Mouse (Mus musculus) heart, embryonic 13.5 days (tissue): ENCODE data around the gene Ankrd34a. TPM values are rescaled to one million over a fixed set of nuclear protein-coding genes. Genes with fewer than 3 reads are reported as not detected.
A peak's percentile ranks its signal among the peaks of the same experiment; 100 is the strongest.
"Not testable (repeated sequence)": the region's sequence is repeated elsewhere in the genome, so short reads cannot be mapped to it uniquely, and the experiment has no call there.

Experiments used
- ATAC-seq: fragments of 200-750 bp; cut with Nextera tagmentation; 2 replicates; pipeline ENCODE4 v1.8.0; 2017; ENCODE audit warnings: moderate TSS enrichment; ENCODE audit not compliant: insufficient number of reproducible peaks, low FRiP score, low TSS enrichment; ENCODE audit errors: extremely low read depth
- H3K27ac ChIP-seq: fragments of 300-500 bp; sonication (generic); replicated peaks from 2 replicates; pipeline ENCODE4 v1.5.1; 2015; ENCODE audit warnings: moderate library complexity, mild to moderate bottlenecking, inconsistent platforms
- H3K27me3 ChIP-seq: fragments of 300-500 bp; sonication (generic); replicated peaks from 2 replicates; pipeline ENCODE4 v1.6.1; 2015; ENCODE audit warnings: mild to moderate bottlenecking, inconsistent platforms
- H3K36me3 ChIP-seq: fragments of 300-500 bp; sonication (generic); 2 replicates; pipeline ENCODE4 v1.6.1; 2015; ENCODE audit warnings: mild to moderate bottlenecking, inconsistent platforms
- H3K4me1 ChIP-seq: fragments of 300-500 bp; sonication (generic); 2 replicates; pipeline ENCODE4 v1.6.1; 2015; ENCODE audit warnings: inconsistent platforms
- H3K4me2 ChIP-seq: fragments of 300-500 bp; sonication (generic); 2 replicates; pipeline ENCODE4 v1.6.1; 2015; ENCODE audit warnings: inconsistent platforms, mild to moderate bottlenecking, moderate library complexity
- H3K4me3 ChIP-seq: fragments of 300-500 bp; sonication (generic); 2 replicates; pipeline ENCODE4 v1.5.1; 2015; ENCODE audit warnings: moderate library complexity, mild to moderate bottlenecking, inconsistent platforms
- H3K9ac ChIP-seq: fragments of 300-500 bp; sonication (generic); 2 replicates; pipeline ENCODE4 v1.6.1; 2015; ENCODE audit warnings: inconsistent platforms, mild to moderate bottlenecking, moderate library complexity
- H3K9me3 ChIP-seq: fragments of 300-500 bp; sonication (generic); 2 replicates; pipeline ENCODE4 v1.6.1; 2016; ENCODE audit warnings: inconsistent platforms
- WGBS: fragments of 180-500 bp; shearing (Covaris S2); methylation state at CpG from one replicate; pipeline ENCODE4 v1.1.7; 2015; ENCODE audit warnings: mixed read lengths; 5-methylcytosine and 5-hydroxymethylcytosine counted together
- polyA plus RNA-seq: library from polyadenylated mRNA; unstranded; fragments of >200 nt; fragmentation: Nextera tagmentation; extraction: Ambion mirVana; gene quantifications from 2 replicates; pipeline ENCODE4 v1.2.1, GENCODE M21; 2015

The Ankrd34a gene
- polyA plus RNA-seq, 1 experiment from 2014 or later: 6.5 TPM

GRCm38 (mm10) chr3:96599069-96599393, 2.6 kb downstream of the Ankrd34a start:
- ATAC-seq: no peak
- no peak overlapping the region for H3K27ac ChIP-seq
- H3K27me3 ChIP-seq: no peaks in the 10 kb centered on the region
- H3K4me2 ChIP-seq: peak overlapping the region; percentile 77
- peak overlapping the region; percentile 63; the same call in 1 of the 2 replicates for H3K4me3 ChIP-seq
- peaks cover 66% of the 10 kb centered on the region for H3K4me1 ChIP-seq
- H3K9me3 ChIP-seq: no peaks in the 10 kb centered on the region
- H3K9ac ChIP-seq: no peak overlapping the region
- 66% methylated on average over 8 of the region's 8 CpGs for WGBS
- H3K36me3 ChIP-seq: peaks cover 13% of the 10 kb centered on the region

- Histone ChIP-seq H3K4me1 (peaks cover 70% of the 10 kb centered on the region), H3K36me3 (peaks cover 17% of the 10 kb centered on the region), H3K4me3 (peak overlapping the region; percentile 63; the same call in 1 of the 2 replicates), H3K27me3 (no peaks in the 10 kb centered on the region), H3K9me3 (no peaks in the 10 kb centered on the region), H3K27ac (no peak overlapping the region), H3K9ac (no peak overlapping the region), H3K4me2 (peak overlapping the region; percentile 77; the same call in 1 of the 2 replicates)
- 82% methylated on average over 3 of the region's 3 CpGs for WGBS
- ATAC-seq: no peak
Measured at GRCm38 (mm10) chr3:96599411-96599810, 3.0 kb downstream of the Ankrd34a start.

- peak; percentile 69 for ATAC-seq
- peak within 1 kb of the TSS; percentile 99 for H3K27ac ChIP-seq
- peaks cover 74% of the 10 kb centered on the region for H3K4me1 ChIP-seq
- peaks cover 18% of the 10 kb centered on the region for H3K36me3 ChIP-seq
- H3K9me3 ChIP-seq: no peaks in the 10 kb centered on the region
- no peaks in the 10 kb centered on the region for H3K27me3 ChIP-seq
- peak within 1 kb of the TSS; percentile 97 for H3K9ac ChIP-seq
- H3K4me2 ChIP-seq: peak within 1 kb of the TSS; percentile 72
- WGBS: under 1% methylated on average over 27 of the region's 27 CpGs
- peak within 1 kb of the TSS; percentile 83 for H3K4me3 ChIP-seq
Measured at GRCm38 (mm10) chr3:96600639-96601250, 4.3 kb downstream of the Ankrd34a start, which contains the start of gene Lix1l. Gene Lix1l (plus strand): TSS chr3:96601149.

GRCm38 (mm10) chr3:96601251-96601787, 4.9 kb downstream of the Ankrd34a start:
- peak overlapping the region; percentile 72 for H3K4me2 ChIP-seq

GRCm38 (mm10) chr3:96601941-96602703, 5.7 kb downstream of the Ankrd34a start:
- H3K9me3 ChIP-seq: no peaks in the 10 kb centered on the region
- peak overlapping the region; percentile 99 for H3K27ac ChIP-seq
- H3K4me2 ChIP-seq: peak overlapping the region; percentile 72
- no peaks in the 10 kb centered on the region for H3K27me3 ChIP-seq
- peaks cover 65% of the 10 kb centered on the region for H3K4me1 ChIP-seq
- 26% methylated on average over 10 of the region's 10 CpGs for WGBS
- H3K4me3 ChIP-seq: peak overlapping the region; percentile 83
- H3K36me3 ChIP-seq: peaks cover 26% of the 10 kb centered on the region
- peak overlapping the region; percentile 97 for H3K9ac ChIP-seq
- ATAC-seq: no peak

More at GRCm38 (mm10) chr3:96601251-96601787, 4.9 kb downstream of the Ankrd34a start:
- peak overlapping the region; percentile 97 for H3K9ac ChIP-seq
- H3K27ac ChIP-seq: peak overlapping the region; percentile 99
- H3K4me3 ChIP-seq: peak overlapping the region; percentile 83
- H3K36me3 ChIP-seq: peaks cover 21% of the 10 kb centered on the region
- no peaks in the 10 kb centered on the region for H3K27me3 ChIP-seq
- ATAC-seq: peak; percentile 33
- H3K4me1 ChIP-seq: peaks cover 72% of the 10 kb centered on the region
- no peaks in the 10 kb centered on the region for H3K9me3 ChIP-seq
- WGBS: under 1% methylated on average over 30 of the region's 40 CpGs

- WGBS: 50% methylated on average over 5 of the region's 5 CpGs
- Histone ChIP-seq H3K9me3 (no peaks in the 10 kb centered on the region), H3K27me3 (no peaks in the 10 kb centered on the region), H3K9ac (peak overlapping the region; percentile 97), H3K36me3 (peaks cover 30% of the 10 kb centered on the region), H3K4me1 (peaks cover 63% of the 10 kb centered on the region), H3K4me2 (peak overlapping the region; percentile 72), H3K27ac (peak overlapping the region; percentile 99), H3K4me3 (peak overlapping the region; percentile 83)
- ATAC-seq: no peak
Measured at GRCm38 (mm10) chr3:96602704-96603084, 6.3 kb downstream of the Ankrd34a start.

GRCm38 (mm10) chr3:96603311-96603710, 6.9 kb downstream of the Ankrd34a start:
- Histone ChIP-seq H3K4me2 (peak overlapping the region; percentile 72), H3K27ac (peak overlapping the region; percentile 99), H3K9ac (peak overlapping the region; percentile 97), H3K27me3 (no peaks in the 10 kb centered on the region), H3K4me1 (peaks cover 61% of the 10 kb centered on the region), H3K9me3 (no peaks in the 10 kb centered on the region), H3K4me3 (peak overlapping the region; percentile 83), H3K36me3 (peaks cover 37% of the 10 kb centered on the region)
- 68% methylated on average over 5 of the region's 5 CpGs for WGBS
- ATAC-seq: no peak

GRCm38 (mm10) chr3:96606007-96606406, 9.6 kb downstream of the Ankrd34a start:
- peaks cover 43% of the 10 kb centered on the region for H3K36me3 ChIP-seq
- H3K9ac ChIP-seq, H3K4me2 ChIP-seq, H3K4me3 ChIP-seq, H3K27ac ChIP-seq, ATAC-seq, H3K9me3 ChIP-seq, H3K27me3 ChIP-seq: not testable (repeated sequence)
- WGBS: 86% methylated on average over 4 of the region's 4 CpGs
- H3K4me1 ChIP-seq: peaks cover 56% of the 10 kb centered on the region

GRCm38 (mm10) chr3:96606618-96607017, 10.2 kb downstream of the Ankrd34a start:
- Histone ChIP-seq H3K27ac (no peak overlapping the region), H3K27me3 (no peaks in the 10 kb centered on the region), H3K9ac (no peak overlapping the region), H3K4me2 (no peak overlapping the region), H3K36me3 (peaks cover 43% of the 10 kb centered on the region), H3K9me3 (no peaks in the 10 kb centered on the region), H3K4me3 (no peak overlapping the region), H3K4me1 (peaks cover 56% of the 10 kb centered on the region)
- 80% methylated on average over 4 of the region's 4 CpGs for WGBS
- ATAC-seq: no peak

GRCm38 (mm10) chr3:96617941-96618340, 21.5 kb downstream of the Ankrd34a start:
- H3K36me3 ChIP-seq: peaks cover 80% of the 10 kb centered on the region
- 88% methylated on average over 3 of the region's 3 CpGs for WGBS
- no peak overlapping the region for H3K4me3 ChIP-seq

GRCm38 (mm10) chr3:96623201-96623600, 26.8 kb downstream of the Ankrd34a start:
- Histone ChIP-seq H3K4me2 (no peak overlapping the region), H3K9ac (no peak overlapping the region), H3K9me3 (no peaks in the 10 kb centered on the region), H3K4me1 (no peaks in the 10 kb centered on the region), H3K27me3 (no peaks in the 10 kb centered on the region), H3K36me3 (peaks cover 86% of the 10 kb centered on the region), H3K27ac (no peak overlapping the region), H3K4me3 (no peak overlapping the region)
- ATAC-seq: no peak
- WGBS: 84% methylated on average over 4 of the region's 4 CpGs

More at GRCm38 (mm10) chr3:96617941-96618340, 21.5 kb downstream of the Ankrd34a start:
- Histone ChIP-seq H3K4me2 (no peak overlapping the region), H3K4me1 (no peaks in the 10 kb centered on the region), H3K9ac (no peak overlapping the region), H3K27me3 (no peaks in the 10 kb centered on the region), H3K27ac (no peak overlapping the region), H3K9me3 (no peaks in the 10 kb centered on the region)
- ATAC-seq: no peak
